Mouse (Mus musculus): ENCODE measurements around the gene Zc3h12c.

The Zc3h12c gene

DNA sequence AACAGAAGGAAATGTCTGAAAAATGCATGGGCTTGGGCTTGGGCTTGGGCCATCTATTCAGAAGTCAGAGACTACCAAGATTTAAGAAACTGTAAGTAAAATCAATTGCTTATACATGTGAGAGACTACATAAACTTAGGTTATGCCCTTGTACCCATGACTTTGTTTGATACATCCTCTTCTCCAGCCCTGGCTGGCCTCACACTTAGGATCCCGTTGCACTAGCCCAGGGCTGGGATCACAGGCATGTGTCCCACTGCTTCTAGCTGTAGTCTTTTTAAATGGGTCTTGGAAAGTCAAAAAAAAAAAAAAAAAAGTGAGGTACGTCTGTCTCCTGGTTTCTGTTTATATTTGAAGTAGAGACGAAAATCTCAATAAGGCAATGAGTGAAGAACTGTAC is 1.3 kb downstream of the Zc3h12c start:
- no peak for DNase-seq (ENCODE audit: extremely low spot score, low spot score)

GRCm38 (mm10) chr9:52165706-52166090 is 2.7 kb downstream of the Zc3h12c start:
- DNase-seq (ENCODE audit: extremely low spot score, low spot score): no peak

GRCm38 (mm10) chr9:52165076-52165705 is 3.2 kb downstream of the Zc3h12c start:
- no peak for DNase-seq (ENCODE audit: extremely low spot score, low spot score)

DNA sequence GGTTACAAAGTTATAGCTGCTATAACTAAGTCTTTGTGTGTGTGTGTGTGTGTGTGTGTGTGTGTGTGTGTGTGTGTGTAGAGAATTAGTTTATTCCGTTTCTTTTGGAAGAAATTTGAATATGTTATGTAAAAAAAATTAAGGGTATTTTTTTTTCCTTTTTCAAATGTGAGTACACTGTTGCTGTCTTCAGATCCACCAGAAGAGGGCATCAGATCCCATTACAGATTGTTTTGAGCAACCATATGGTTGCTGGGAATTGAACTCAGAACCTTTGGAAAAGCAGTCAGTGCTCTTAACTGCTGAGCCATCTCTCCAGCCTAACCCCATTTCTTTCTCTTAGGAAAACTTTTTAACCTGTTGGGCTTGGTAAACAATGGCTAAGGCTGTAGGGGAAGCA is 7.9 kb downstream of the Zc3h12c start:
- DNase-seq (ENCODE audit: extremely low spot score, low spot score): no peak

DNA sequence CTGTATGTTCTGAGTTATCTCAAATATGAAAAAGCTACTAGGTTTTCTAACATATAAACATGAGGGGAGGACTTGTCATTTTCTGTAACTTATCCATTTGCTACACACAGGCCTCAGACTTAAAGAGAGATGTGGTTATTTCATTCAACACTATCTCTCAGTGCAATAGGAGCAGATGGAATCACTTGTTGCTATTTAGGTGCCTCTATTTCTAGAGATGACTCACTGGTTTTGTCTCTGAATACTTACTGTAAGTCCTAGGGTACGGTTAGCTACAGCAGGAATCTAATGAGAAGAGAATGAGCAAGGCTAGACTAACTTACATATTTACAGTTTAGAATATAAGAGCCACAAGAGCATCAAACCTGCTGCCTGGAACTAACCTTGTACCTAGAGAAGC is 9.8 kb downstream of the Zc3h12c start:
- DNase-seq (ENCODE audit: extremely low spot score, low spot score): no peak

- no peak for DNase-seq (ENCODE audit: extremely low spot score, low spot score)
These were observed 13.0 kb downstream of the Zc3h12c start for GRCm38 (mm10) chr9:52155417-52155816.

GRCm38 (mm10) chr9:52154253-52154652 is 14.1 kb downstream of the Zc3h12c start:
- no peak for DNase-seq (ENCODE audit: extremely low spot score, low spot score)

DNA sequence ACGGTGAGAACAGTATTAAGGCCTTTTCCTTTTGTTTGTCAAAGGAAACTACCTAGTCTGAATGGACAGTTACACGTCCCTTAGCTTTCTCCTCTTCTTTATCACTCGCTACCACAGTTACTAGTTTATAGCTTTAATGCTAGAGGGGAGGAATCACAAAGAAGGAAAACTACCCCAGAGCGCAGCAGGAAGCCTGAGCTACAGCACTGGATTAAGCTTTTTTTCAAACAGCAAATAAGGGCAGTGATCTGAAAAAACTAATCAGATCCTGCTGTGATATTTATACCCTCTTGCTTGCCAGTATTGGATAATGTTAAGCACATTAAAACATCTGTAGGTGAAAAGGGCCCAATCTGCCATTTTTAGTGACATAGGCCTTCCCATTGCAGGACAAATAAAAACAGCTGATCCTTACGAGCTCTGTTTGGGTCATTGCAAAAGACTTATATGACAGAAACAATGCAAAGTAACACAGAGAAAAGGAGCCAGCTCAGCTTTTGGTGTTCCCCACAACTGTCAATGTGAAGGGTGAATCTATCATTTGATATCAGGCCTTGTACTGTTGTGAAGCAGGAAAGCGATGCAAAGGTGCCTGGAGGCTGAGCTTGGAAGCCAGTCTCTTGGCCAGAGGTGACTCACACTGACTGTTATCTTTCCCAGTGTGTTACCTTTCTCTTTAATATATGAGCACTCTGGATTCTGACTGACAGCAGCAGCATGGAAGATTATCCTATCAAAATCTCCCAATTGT is 16.1 kb downstream of the Zc3h12c start:
- DNase-seq (ENCODE audit: extremely low spot score, low spot score): no peak

GRCm38 (mm10) chr9:52149768-52150167 is 18.6 kb downstream of the Zc3h12c start:
- DNase-seq (ENCODE audit: extremely low spot score, low spot score): no peak

DNA sequence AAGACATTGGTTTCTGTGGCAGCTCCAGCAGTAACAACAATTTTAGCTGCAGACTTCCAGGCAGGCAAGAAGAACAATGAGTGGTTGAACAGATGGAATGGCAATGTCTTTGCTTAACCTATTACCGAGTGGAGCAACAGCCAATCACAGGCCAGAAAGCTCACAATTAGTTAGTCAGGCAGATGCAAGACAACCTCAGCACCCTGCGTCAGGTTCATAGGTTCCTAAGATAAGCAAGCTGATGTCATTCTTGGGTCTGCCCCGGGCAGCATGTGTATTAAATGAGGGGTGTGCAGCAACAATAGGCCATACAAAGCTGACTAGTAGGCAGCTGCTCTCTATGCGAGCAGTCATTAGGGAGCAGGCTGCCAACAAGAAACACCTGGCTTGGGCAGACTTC is 19.1 kb downstream of the Zc3h12c start:
- DNase-seq (ENCODE audit: extremely low spot score, low spot score): peak; percentile 29

GRCm38 (mm10) chr9:52148831-52149230 is 19.5 kb downstream of the Zc3h12c start:
- no peak for DNase-seq (ENCODE audit: extremely low spot score, low spot score)

DNA sequence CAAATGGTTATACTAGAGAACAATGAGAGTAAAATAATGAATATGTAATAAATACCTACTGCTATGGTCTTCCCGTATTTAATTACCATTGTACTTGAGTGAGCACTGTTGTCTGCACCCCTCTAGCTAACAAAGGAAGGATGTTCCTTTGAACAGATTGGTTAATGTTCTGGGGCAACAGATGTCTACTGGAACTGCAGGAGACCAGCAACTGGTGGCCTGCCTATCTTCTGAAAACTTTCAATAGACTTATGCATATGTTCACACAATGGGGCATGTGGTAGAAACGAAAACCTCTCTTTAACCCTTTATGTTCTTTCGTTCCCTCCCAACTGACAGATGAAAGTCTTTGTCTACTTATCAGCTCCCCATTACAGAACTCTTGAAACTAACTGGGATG is 20.1 kb downstream of the Zc3h12c start:
- no peak for DNase-seq (ENCODE audit: extremely low spot score, low spot score)

- no peak for DNase-seq (ENCODE audit: extremely low spot score, low spot score)
These were observed 22.1 kb downstream of the Zc3h12c start for GRCm38 (mm10) chr9:52146241-52146640.

DNA sequence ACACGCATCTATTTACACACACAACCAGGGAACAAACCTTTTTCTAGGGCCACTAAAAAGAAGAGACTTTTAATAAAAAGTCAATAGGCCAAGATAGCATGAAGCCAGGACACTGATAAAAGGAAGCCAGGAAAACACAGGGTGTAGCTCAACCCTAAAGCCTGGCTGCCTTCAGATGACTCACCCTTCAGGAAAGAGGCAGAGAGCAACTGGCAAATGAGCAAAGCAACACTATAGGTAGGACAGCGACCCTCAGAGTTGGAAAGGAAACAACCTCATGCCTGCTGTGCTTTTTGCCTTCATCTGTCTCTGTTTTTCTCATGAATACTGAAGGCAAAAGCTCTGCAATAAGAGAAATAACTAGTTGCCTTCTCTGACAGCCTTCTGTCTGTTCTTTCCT is 35.6 kb downstream of the Zc3h12c start:
- DNase-seq (ENCODE audit: extremely low spot score, low spot score): no peak

- no peak for DNase-seq (ENCODE audit: extremely low spot score, low spot score)
These were observed 38.0 kb downstream of the Zc3h12c start for GRCm38 (mm10) chr9:52130348-52130747.

- DNase-seq (ENCODE audit: extremely low spot score, low spot score): no peak
These were observed 43.1 kb downstream of the Zc3h12c start for GRCm38 (mm10) chr9:52125225-52125624.

DNA sequence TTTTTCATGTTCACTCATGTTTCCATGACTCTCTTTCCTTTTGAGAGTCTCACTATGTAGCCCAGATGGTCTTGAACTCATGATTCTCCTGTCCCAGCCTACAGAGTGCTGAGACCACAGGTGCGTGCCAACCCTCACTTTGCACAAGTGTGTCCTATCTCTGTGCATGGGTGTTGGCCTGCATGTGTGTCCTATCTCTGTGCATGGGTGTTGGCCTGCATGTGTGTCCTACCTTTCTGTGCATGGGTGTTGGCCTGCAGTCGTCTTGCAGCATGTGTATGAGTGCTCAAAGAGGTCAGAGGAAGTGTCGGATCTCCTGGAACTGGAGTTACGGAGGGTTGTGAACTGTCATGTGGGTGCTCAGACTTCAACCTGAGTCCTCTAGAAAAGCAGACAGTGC is 49.2 kb downstream of the Zc3h12c start:
- no peak for DNase-seq (ENCODE audit: extremely low spot score, low spot score)

GRCm38 (mm10) chr9:52113091-52113490 is 55.3 kb downstream of the Zc3h12c start:
- no peak for DNase-seq (ENCODE audit: extremely low spot score, low spot score)

DNA sequence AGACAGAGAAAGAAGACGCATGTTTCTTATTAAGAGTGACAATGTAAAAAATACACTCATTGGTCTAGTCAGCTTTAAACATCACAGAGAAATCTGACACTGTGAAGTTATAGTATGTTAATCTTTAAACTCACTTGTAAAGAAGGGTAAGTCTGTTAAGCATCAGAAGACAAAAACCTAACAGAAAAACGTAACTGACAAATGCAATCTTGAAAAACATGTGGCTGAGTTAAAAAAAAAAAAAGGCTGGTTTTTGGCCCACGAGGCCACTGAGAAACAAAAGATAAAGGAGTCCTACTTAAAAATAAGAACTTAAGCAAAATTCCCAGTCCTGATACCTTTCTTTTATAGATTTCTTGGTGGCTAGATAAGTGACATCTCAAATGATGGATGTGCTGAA is 57.6 kb downstream of the Zc3h12c start:
- no peak for DNase-seq (ENCODE audit: extremely low spot score, low spot score)

DNA sequence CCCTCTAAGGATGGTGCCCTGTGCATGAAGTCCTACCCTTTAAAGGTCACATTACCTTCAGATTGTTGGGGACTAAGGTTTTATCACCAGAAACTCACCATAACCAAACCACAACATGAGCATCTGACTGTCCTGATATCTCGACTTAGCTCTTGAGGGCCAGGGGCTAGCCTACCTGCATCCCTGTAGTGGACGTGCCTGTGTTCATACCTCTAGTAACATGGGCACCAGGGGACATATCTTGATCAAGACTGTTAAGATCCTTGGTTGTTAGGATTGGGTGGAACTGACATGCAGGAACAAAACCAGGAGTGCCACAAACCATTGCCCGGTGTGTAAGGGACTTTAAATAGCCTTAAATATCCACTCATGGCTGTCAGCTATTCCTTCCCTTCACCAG is 61.2 kb downstream of the Zc3h12c start:
- no peak for DNase-seq (ENCODE audit: extremely low spot score, low spot score)

DNA sequence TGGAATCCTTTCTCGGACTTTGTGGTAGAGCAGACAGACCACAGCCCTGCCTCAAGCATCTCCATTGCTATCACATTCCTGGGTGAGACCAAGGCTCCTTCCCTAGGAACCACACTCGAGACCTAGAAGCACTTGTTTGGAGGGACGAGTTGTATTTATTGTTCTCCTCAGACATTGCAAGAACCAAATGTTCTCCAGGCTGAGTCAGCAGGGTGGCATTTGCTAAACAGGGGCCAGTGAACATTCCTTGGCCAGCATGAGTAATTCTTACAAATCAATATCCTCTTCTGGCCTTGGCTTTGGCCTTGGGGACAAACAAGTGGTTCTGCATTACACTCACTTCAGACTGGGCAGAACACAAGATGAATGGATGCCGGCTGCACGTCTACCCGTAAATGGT is 62.9 kb downstream of the Zc3h12c start:
- DNase-seq (ENCODE audit: extremely low spot score, low spot score): no peak

- DNase-seq (ENCODE audit: extremely low spot score, low spot score): no peak
These were observed 64.2 kb downstream of the Zc3h12c start for GRCm38 (mm10) chr9:52104225-52104615.

All from neural tube, embryonic 10.5 days (tissue).